In the genomic region with DNA sequence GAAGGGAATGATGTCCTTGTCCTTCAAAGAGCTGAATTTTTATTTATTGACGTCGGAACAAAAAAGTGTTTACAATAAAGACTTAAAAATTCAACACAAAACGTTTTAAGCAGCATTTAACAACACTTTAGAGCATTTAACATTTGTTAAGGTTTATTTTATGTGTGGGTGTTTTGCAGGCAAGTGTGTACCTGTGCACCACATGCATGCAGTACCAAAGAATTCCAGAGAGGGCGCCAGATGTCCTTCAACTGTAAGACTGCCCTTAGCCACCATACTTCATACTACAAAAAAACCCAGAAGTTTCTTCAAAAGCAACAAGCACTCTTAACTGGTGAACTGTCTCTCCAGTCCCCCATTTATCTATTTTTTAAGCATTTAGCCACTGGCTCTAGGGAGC, we compare ENCODE assay signal across 8 mouse cellular contexts. TPM values are rescaled to one million over a fixed set of nuclear protein-coding genes. Genes with fewer than 3 reads are reported as not detected.
DNase-seq lines count a peak whose midpoint lies in the region; ATAC-seq and TF ChIP-seq lines count a peak whose summit lies in the region.

No protein-coding gene starts in this region.

- no peak overlapping the region for H3K27ac ChIP-seq in forebrain, embryonic 10.5 days
- no peak overlapping the region for H3K27ac ChIP-seq in forebrain, embryonic 16.5 days (ENCODE audit: low read length)
- H3K27ac ChIP-seq in heart, embryonic 13.5 days (replicated peaks), result peak overlapping the region; percentile 91
- H3K27ac ChIP-seq in small intestine, adult 2 months (ENCODE audit: insufficient read depth, low read depth, low read length), result peak overlapping the region; percentile 62

- H3K9me3 ChIP-seq in forebrain, embryonic 10.5 days, result no peaks in the 10 kb centered on the region
- no peaks in the 10 kb centered on the region for H3K9me3 ChIP-seq in forebrain, embryonic 16.5 days (ENCODE audit: control insufficient read depth, low read length)
- no peaks in the 10 kb centered on the region for H3K9me3 ChIP-seq in heart, embryonic 13.5 days

- peaks cover 28% of the 10 kb centered on the region for H3K36me3 ChIP-seq in forebrain, embryonic 10.5 days (replicated peaks)
- H3K36me3 ChIP-seq in forebrain, embryonic 16.5 days (ENCODE audit: control insufficient read depth, insufficient read depth), result peaks cover 9% of the 10 kb centered on the region; the same call in 1 of the 2 replicates
- peaks cover 25% of the 10 kb centered on the region for H3K36me3 ChIP-seq in heart, embryonic 13.5 days
- peaks cover 6% of the 10 kb centered on the region for H3K36me3 ChIP-seq in small intestine, adult 2 months (ENCODE audit: control insufficient read depth, insufficient read depth, low read length)

- peaks cover 22% of the 10 kb centered on the region for H3K4me1 ChIP-seq in forebrain, embryonic 10.5 days
- peaks cover 19% of the 10 kb centered on the region for H3K4me1 ChIP-seq in forebrain, embryonic 16.5 days (replicated peaks; ENCODE audit: control insufficient read depth, insufficient read depth, low read length)
- H3K4me1 ChIP-seq in heart, embryonic 13.5 days, result peaks cover 28% of the 10 kb centered on the region
- peaks cover 4% of the 10 kb centered on the region for H3K4me1 ChIP-seq in small intestine, adult 2 months (ENCODE audit: control insufficient read depth, insufficient read depth, insufficient read length, low read length)

- TF ChIP-seq POLR2A in small intestine, adult 2 months (IDR thresholded peaks at IDR 0.05; ENCODE audit: low read depth, low read length), result no peak

- no peak overlapping the region for H3K9ac ChIP-seq in forebrain, embryonic 16.5 days (replicated peaks; ENCODE audit: low read depth, low read length)
- peak overlapping the region; percentile 94 for H3K9ac ChIP-seq in heart, embryonic 13.5 days

- no peaks in the 10 kb centered on the region for H3K27me3 ChIP-seq in forebrain, embryonic 10.5 days (ENCODE audit: poor library complexity, severe bottlenecking)
- H3K27me3 ChIP-seq in forebrain, embryonic 16.5 days (replicated peaks; ENCODE audit: control insufficient read depth, insufficient read depth, low read length), result no peaks in the 10 kb centered on the region
- no peaks in the 10 kb centered on the region for H3K27me3 ChIP-seq in heart, embryonic 13.5 days (replicated peaks)
- no peaks in the 10 kb centered on the region for H3K27me3 ChIP-seq in small intestine, adult 2 months (ENCODE audit: control insufficient read depth, insufficient read depth, low read length)

- WGBS in forebrain, embryonic 10.5 days, result 8% methylated on average over 4 of the region's 4 CpGs
- 13% methylated on average over 4 of the region's 4 CpGs for WGBS in forebrain, embryonic 16.5 days
- WGBS in heart, embryonic 13.5 days, result 11% methylated on average over 4 of the region's 4 CpGs
- WGBS in small intestine, adult 2 months, result 5% methylated on average over 4 of the region's 4 CpGs

- no peak for ATAC-seq in forebrain, embryonic 16.5 days
- ATAC-seq in heart, embryonic 13.5 days (ENCODE audit: extremely low read depth, insufficient number of reproducible peaks, low FRiP score, low TSS enrichment), result no peak

- peak; percentile 50 for DNase-seq in forebrain, embryonic 10.5 days (ENCODE audit: extremely low spot score, low spot score)
- peak; percentile 68 for DNase-seq in MEL-GATA-1-ER (ENCODE audit: extremely low read depth, low read depth)
- peak; percentile 47 for DNase-seq in cerebellum, adult 9-11 months
- DNase-seq in kidney, postnatal 10 days, result peak; percentile 80
- peak; percentile 47 for DNase-seq in lung, postnatal 25 days (ENCODE audit: low spot score)

- TF ChIP-seq CTCF in small intestine, adult 2 months (IDR thresholded peaks at IDR 0.05; ENCODE audit: extremely low read depth, insufficient read length, insufficient replicate concordance, low read depth, low read length), result peak; percentile 32; the same call in 1 of the 2 replicates

- H3K4me3 ChIP-seq in forebrain, embryonic 10.5 days, result peak overlapping the region; percentile 86; the same call in 1 of the 2 replicates
- no peak overlapping the region for H3K4me3 ChIP-seq in forebrain, embryonic 16.5 days (replicated peaks; ENCODE audit: low read length)
- H3K4me3 ChIP-seq in heart, embryonic 13.5 days, result peak overlapping the region; percentile 89
- H3K4me3 ChIP-seq in small intestine, adult 2 months (ENCODE audit: low read depth, low read length), result peak overlapping the region; percentile 38; the same call in 1 of the 2 replicates

- H3K4me2 ChIP-seq in forebrain, embryonic 16.5 days (ENCODE audit: low read length), result no peak overlapping the region
- H3K4me2 ChIP-seq in heart, embryonic 13.5 days, result peak overlapping the region; percentile 94

RNA-seq across cellular contexts. Expression of a gene that starts 1.5 kb away (rescaled TPM):
- polyA plus RNA-seq in forebrain, embryonic 10.5 days (2016; fragmentation: Nextera tagmentation; extraction: Ambion mirVana), result 5.3 and 7.1 TPM in 2 replicates
- 15.9 and 19.6 TPM in 2 replicates for polyA plus RNA-seq in forebrain, embryonic 16.5 days (2015; fragmentation: Nextera tagmentation; extraction: Ambion mirVana)
- polyA plus RNA-seq in heart, embryonic 13.5 days (2015; fragmentation: Nextera tagmentation; extraction: Ambion mirVana), result 7.5 and 8.1 TPM in 2 replicates
- polyA plus RNA-seq in small intestine, adult 2 months (2012; rRNA removed), result 9.6 and 15.5 TPM in 2 replicates

Comparison
In these comparisons a context has a peak if more than half of its experiments do, and no peak if none do; other contexts are left out.
1. H3K27ac ChIP-seq: peak in heart, embryonic 13.5 days (single experiment) and small intestine, adult 2 months (single experiment); none in forebrain, embryonic 10.5 days (single experiment) and forebrain, embryonic 16.5 days (single experiment).
2. Peak in every context shown above with its lines, with median percentiles within 50 percentile points of each other: DNase-seq.